Mouse (Mus musculus): ENCODE data around the gene Ptk7.

Ptk7 gene

GRCm38 (mm10) chr17:46629685-46630441 lies 559 bp upstream of the Ptk7 start:
- Histone ChIP-seq H3K4me3 (replicated peaks; ENCODE audit: low read length) (peak overlapping the region; percentile 97), H3K4me1 (replicated peaks; ENCODE audit: low read depth, low read length) (peaks cover 80% of the 10 kb centered on the region), H3K9me3 (ENCODE audit: low read length) (no peaks in the 10 kb centered on the region), H3K36me3 (ENCODE audit: insufficient read depth, low read length) (peaks cover 25% of the 10 kb centered on the region), H3K27me3 (ENCODE audit: insufficient read depth, low read length) (peaks cover 8% of the 10 kb centered on the region)
- no peak for TF ChIP-seq POU5F1 (IDR thresholded peaks at IDR 0.05; ENCODE audit: borderline replicate concordance, low read length)
- TF ChIP-seq NANOG (IDR thresholded peaks at IDR 0.05; ENCODE audit: borderline replicate concordance, low read length), result no peak
- TF ChIP-seq CTCF (conservative IDR thresholded peaks at IDR 0.05; ENCODE audit: low read length), result no peak

DNA sequence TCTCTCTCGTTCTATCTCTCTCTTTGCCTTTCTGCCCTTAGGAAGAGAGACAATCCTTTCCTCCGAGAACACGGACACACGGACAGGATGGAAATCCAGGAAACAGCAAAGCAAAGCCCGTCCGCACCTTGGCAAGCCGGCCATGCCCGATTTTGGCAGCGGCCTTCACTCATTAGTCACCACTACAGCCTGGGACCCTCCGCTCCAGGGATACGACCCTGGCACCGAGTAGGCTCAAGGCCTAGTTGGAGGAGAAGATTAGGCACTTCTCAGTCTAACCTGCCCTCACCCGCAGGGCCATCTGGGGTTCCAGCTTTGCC lies 873 bp downstream of the Ptk7 start:
- Histone ChIP-seq H3K4me3 (replicated peaks; ENCODE audit: low read length) (peak overlapping the region; percentile 97), H3K36me3 (ENCODE audit: insufficient read depth, low read length) (peaks cover 21% of the 10 kb centered on the region), H3K27me3 (ENCODE audit: insufficient read depth, low read length) (peaks cover 8% of the 10 kb centered on the region), H3K9me3 (ENCODE audit: low read length) (no peaks in the 10 kb centered on the region), H3K4me1 (replicated peaks; ENCODE audit: low read depth, low read length) (peaks cover 81% of the 10 kb centered on the region)
- TF ChIP-seq POU5F1 (IDR thresholded peaks at IDR 0.05; ENCODE audit: borderline replicate concordance, low read length), result no peak
- no peak for TF ChIP-seq NANOG (IDR thresholded peaks at IDR 0.05; ENCODE audit: borderline replicate concordance, low read length)
- TF ChIP-seq CTCF (conservative IDR thresholded peaks at IDR 0.05; ENCODE audit: low read length), result no peak

GRCm38 (mm10) chr17:46627409-46627808 lies 1.9 kb downstream of the Ptk7 start:
- H3K9me3 ChIP-seq (ENCODE audit: low read length), result no peaks in the 10 kb centered on the region
- peak overlapping the region; percentile 97 for H3K4me3 ChIP-seq (replicated peaks; ENCODE audit: low read length)
- H3K36me3 ChIP-seq (ENCODE audit: insufficient read depth, low read length), result peaks cover 11% of the 10 kb centered on the region
- TF ChIP-seq NANOG (IDR thresholded peaks at IDR 0.05; ENCODE audit: borderline replicate concordance, low read length), result no peak
- no peak for TF ChIP-seq POU5F1 (IDR thresholded peaks at IDR 0.05; ENCODE audit: borderline replicate concordance, low read length)
- H3K27me3 ChIP-seq (ENCODE audit: insufficient read depth, low read length), result peaks cover 8% of the 10 kb centered on the region
- peaks cover 87% of the 10 kb centered on the region for H3K4me1 ChIP-seq (replicated peaks; ENCODE audit: low read depth, low read length)

GRCm38 (mm10) chr17:46624598-46624997 lies 4.7 kb downstream of the Ptk7 start:
- Histone ChIP-seq H3K27me3 (ENCODE audit: insufficient read depth, low read length) (peaks cover 8% of the 10 kb centered on the region), H3K4me3 (replicated peaks; ENCODE audit: low read length) (peak overlapping the region; percentile 70), H3K9me3 (ENCODE audit: low read length) (no peaks in the 10 kb centered on the region), H3K36me3 (ENCODE audit: insufficient read depth, low read length) (no peaks in the 10 kb centered on the region), H3K4me1 (replicated peaks; ENCODE audit: low read depth, low read length) (peaks cover 90% of the 10 kb centered on the region)
- TF ChIP-seq NANOG (IDR thresholded peaks at IDR 0.05; ENCODE audit: borderline replicate concordance, low read length), result no peak
- no peak for TF ChIP-seq POU5F1 (IDR thresholded peaks at IDR 0.05; ENCODE audit: borderline replicate concordance, low read length)
- no peak for TF ChIP-seq CTCF (conservative IDR thresholded peaks at IDR 0.05; ENCODE audit: low read length)

DNA sequence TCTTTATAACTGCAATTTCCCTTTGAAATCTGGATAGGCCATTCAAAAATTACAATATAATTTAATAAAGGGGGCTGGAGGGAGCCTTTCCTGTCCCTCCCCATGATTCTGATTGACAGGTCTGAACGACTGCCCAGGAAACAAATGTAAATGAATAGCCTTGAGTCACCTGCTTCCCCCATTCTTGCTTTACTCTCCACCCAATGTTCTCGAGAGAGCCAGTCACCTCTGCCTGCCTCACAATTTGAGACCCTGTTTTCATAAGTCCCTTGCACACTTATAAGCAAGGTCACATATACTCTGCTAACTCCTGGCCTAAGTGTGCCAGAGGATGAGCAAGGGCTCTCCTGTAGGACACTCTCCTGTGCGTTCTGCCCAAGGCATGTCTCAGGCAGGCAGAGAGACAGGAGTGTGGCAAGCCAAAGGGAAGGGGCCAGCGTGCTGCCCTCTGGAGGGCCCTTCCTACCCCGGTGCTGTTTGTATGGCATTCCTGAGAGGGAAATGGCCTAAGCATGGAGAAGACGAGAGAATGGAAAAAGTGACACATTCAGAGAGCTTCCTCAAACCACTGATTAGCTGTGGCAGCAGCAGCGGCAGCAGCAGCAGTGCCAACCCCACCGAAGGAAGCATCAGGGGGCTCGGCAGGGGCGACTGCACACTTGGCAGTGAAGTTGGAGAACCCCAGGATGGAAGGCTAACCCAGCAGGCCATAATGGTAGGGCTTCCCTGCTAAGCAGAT lies 5.3 kb downstream of the Ptk7 start:
- TF ChIP-seq POU5F1 (IDR thresholded peaks at IDR 0.05; ENCODE audit: borderline replicate concordance, low read length), result no peak
- no peak for TF ChIP-seq NANOG (IDR thresholded peaks at IDR 0.05; ENCODE audit: borderline replicate concordance, low read length)
- no peak; the same call in 1 of the 2 replicates for TF ChIP-seq CTCF (conservative IDR thresholded peaks at IDR 0.05; ENCODE audit: low read length)
- H3K36me3 ChIP-seq (ENCODE audit: insufficient read depth, low read length), result no peaks in the 10 kb centered on the region
- peaks cover 8% of the 10 kb centered on the region for H3K27me3 ChIP-seq (ENCODE audit: insufficient read depth, low read length)
- peak overlapping the region; percentile 70 for H3K4me3 ChIP-seq (replicated peaks; ENCODE audit: low read length)
- H3K4me1 ChIP-seq (replicated peaks; ENCODE audit: low read depth, low read length), result peaks cover 95% of the 10 kb centered on the region
- no peaks in the 10 kb centered on the region for H3K9me3 ChIP-seq (ENCODE audit: low read length)

GRCm38 (mm10) chr17:46622269-46622668 lies 7.0 kb downstream of the Ptk7 start:
- H3K4me3 ChIP-seq (replicated peaks; ENCODE audit: low read length), result peak overlapping the region; percentile 60
- no peaks in the 10 kb centered on the region for H3K36me3 ChIP-seq (ENCODE audit: insufficient read depth, low read length)
- no peak for TF ChIP-seq POU5F1 (IDR thresholded peaks at IDR 0.05; ENCODE audit: borderline replicate concordance, low read length)
- TF ChIP-seq NANOG (IDR thresholded peaks at IDR 0.05; ENCODE audit: borderline replicate concordance, low read length), result no peak
- TF ChIP-seq CTCF (conservative IDR thresholded peaks at IDR 0.05; ENCODE audit: low read length), result no peak

GRCm38 (mm10) chr17:46621324-46621723 lies 8.0 kb downstream of the Ptk7 start:
- TF ChIP-seq NANOG (IDR thresholded peaks at IDR 0.05; ENCODE audit: borderline replicate concordance, low read length) (no peak), POU5F1 (IDR thresholded peaks at IDR 0.05; ENCODE audit: borderline replicate concordance, low read length) (no peak), CTCF (conservative IDR thresholded peaks at IDR 0.05; ENCODE audit: low read length) (no peak)
- Histone ChIP-seq H3K4me3 (replicated peaks; ENCODE audit: low read length) (peak overlapping the region; percentile 35; the same call in 1 of the 2 replicates), H3K36me3 (ENCODE audit: insufficient read depth, low read length) (no peaks in the 10 kb centered on the region), H3K27me3 (ENCODE audit: insufficient read depth, low read length) (no peaks in the 10 kb centered on the region), H3K9me3 (ENCODE audit: low read length) (no peaks in the 10 kb centered on the region), H3K4me1 (replicated peaks; ENCODE audit: low read depth, low read length) (peaks cover 98% of the 10 kb centered on the region)

More at GRCm38 (mm10) chr17:46622269-46622668, 7.0 kb downstream of the Ptk7 start:
- Histone ChIP-seq H3K4me1 (replicated peaks; ENCODE audit: low read depth, low read length) (peaks cover 100% of the 10 kb centered on the region), H3K9me3 (ENCODE audit: low read length) (no peaks in the 10 kb centered on the region), H3K27me3 (ENCODE audit: insufficient read depth, low read length) (no peaks in the 10 kb centered on the region)

GRCm38 (mm10) chr17:46619683-46620357 lies 9.5 kb downstream of the Ptk7 start:
- H3K4me3 ChIP-seq (replicated peaks; ENCODE audit: low read length), result peak overlapping the region; percentile 63
- no peaks in the 10 kb centered on the region for H3K36me3 ChIP-seq (ENCODE audit: insufficient read depth, low read length)
- no peak for TF ChIP-seq POU5F1 (IDR thresholded peaks at IDR 0.05; ENCODE audit: borderline replicate concordance, low read length)
- TF ChIP-seq NANOG (IDR thresholded peaks at IDR 0.05; ENCODE audit: borderline replicate concordance, low read length), result no peak
- no peak for TF ChIP-seq CTCF (conservative IDR thresholded peaks at IDR 0.05; ENCODE audit: low read length)
- no peaks in the 10 kb centered on the region for H3K27me3 ChIP-seq (ENCODE audit: insufficient read depth, low read length)
- H3K9me3 ChIP-seq (ENCODE audit: low read length), result no peaks in the 10 kb centered on the region
- H3K4me1 ChIP-seq (replicated peaks; ENCODE audit: low read depth, low read length), result peaks cover 98% of the 10 kb centered on the region
